Mouse (Mus musculus) erythroblast, embryonic 14.5 days (primary cell): ENCODE data around the gene Ntrk3. TPM values are rescaled to one million over a fixed set of nuclear protein-coding genes. Genes with fewer than 3 reads are reported as not detected.

Experiments
- H3K27me3 ChIP-seq: 2 replicates; pipeline ENCODE4 v1.6.1; 2012; ENCODE audit warnings: inconsistent platforms; ENCODE audit not compliant: control insufficient read depth
- H3K36me3 ChIP-seq: 2 replicates; pipeline ENCODE4 v1.6.1; 2012; ENCODE audit warnings: mild to moderate bottlenecking, inconsistent platforms; ENCODE audit not compliant: control insufficient read depth
- H3K4me1 ChIP-seq: 2 replicates; pipeline ENCODE4 v1.6.1; 2012; ENCODE audit warnings: inconsistent platforms; ENCODE audit not compliant: control insufficient read depth
- H3K4me3 ChIP-seq: replicated peaks from 2 replicates; pipeline ENCODE3; 2012; ENCODE audit warnings: moderate library complexity, mild to moderate bottlenecking, inconsistent platforms
- H3K9me3 ChIP-seq: 2 replicates; pipeline ENCODE4 v1.6.1; 2012; ENCODE audit warnings: low read length, inconsistent platforms, mixed read lengths; ENCODE audit not compliant: control insufficient read depth
- GATA1 ChIP-seq: IDR thresholded peaks from 2 replicates; pipeline ENCODE4 v1.6.1; 2012; ENCODE audit warnings: low read length, inconsistent platforms, mixed read lengths
- TAL1 ChIP-seq: IDR thresholded peaks from 3 replicates; pipeline ENCODE4 v1.6.1; 2012; ENCODE audit warnings: low read length, inconsistent platforms, mixed read lengths
- polyA plus RNA-seq: library from polyadenylated mRNA; stranded (reverse); fragments of >175 nt; gene quantifications from 2 replicates; pipeline ENCODE4 v1.2.3, GENCODE M21; 2012

Ntrk3 gene
- polyA plus RNA-seq, 1 experiment = not detected

- H3K27me3 ChIP-seq = no peaks in the 10 kb centered on the region
These were observed 239.5 kb downstream of the Ntrk3 start for GRCm38 (mm10) chr7:78498356-78498755.

GRCm38 (mm10) chr7:78497819-78498218, 240.0 kb downstream of the Ntrk3 start:
- Histone ChIP-seq H3K36me3 (no peaks in the 10 kb centered on the region), H3K27me3 (no peaks in the 10 kb centered on the region), H3K4me1 (no peaks in the 10 kb centered on the region), H3K4me3 (no peak overlapping the region), H3K9me3 (peaks cover 10% of the 10 kb centered on the region)
- TF ChIP-seq GATA1 (no peak), TAL1 (no peak)

More at GRCm38 (mm10) chr7:78498356-78498755, 239.5 kb downstream of the Ntrk3 start:
- H3K4me1 ChIP-seq = no peaks in the 10 kb centered on the region
- no peak for TF ChIP-seq TAL1
- no peak for TF ChIP-seq GATA1
- no peaks in the 10 kb centered on the region for H3K36me3 ChIP-seq
- peaks cover 10% of the 10 kb centered on the region for H3K9me3 ChIP-seq
- H3K4me3 ChIP-seq = no peak overlapping the region

- TF ChIP-seq GATA1 = no peak
- H3K4me1 ChIP-seq = no peaks in the 10 kb centered on the region
- H3K27me3 ChIP-seq = no peaks in the 10 kb centered on the region
- no peak overlapping the region for H3K4me3 ChIP-seq
- no peaks in the 10 kb centered on the region for H3K36me3 ChIP-seq
- H3K9me3 ChIP-seq = peaks cover 9% of the 10 kb centered on the region
These were observed 244.2 kb downstream of the Ntrk3 start for GRCm38 (mm10) chr7:78493591-78493990.

GRCm38 (mm10) chr7:78491176-78491575, 246.6 kb downstream of the Ntrk3 start:
- Histone ChIP-seq H3K36me3 (no peaks in the 10 kb centered on the region), H3K9me3 (peaks cover 7% of the 10 kb centered on the region), H3K4me1 (no peaks in the 10 kb centered on the region), H3K4me3 (no peak overlapping the region), H3K27me3 (no peaks in the 10 kb centered on the region)
- no peak for TF ChIP-seq GATA1
- TF ChIP-seq TAL1 = no peak

GRCm38 (mm10) chr7:78484290-78484689, 253.5 kb downstream of the Ntrk3 start:
- Histone ChIP-seq H3K9me3 (no peaks in the 10 kb centered on the region; the same call in 1 of the 2 replicates), H3K4me3 (no peak overlapping the region), H3K36me3 (no peaks in the 10 kb centered on the region), H3K4me1 (no peaks in the 10 kb centered on the region), H3K27me3 (no peaks in the 10 kb centered on the region)
- TF ChIP-seq GATA1 (no peak), TAL1 (no peak)

GRCm38 (mm10) chr7:78483729-78484128, 254.1 kb downstream of the Ntrk3 start:
- Histone ChIP-seq H3K36me3 (no peaks in the 10 kb centered on the region), H3K4me1 (no peaks in the 10 kb centered on the region), H3K27me3 (no peaks in the 10 kb centered on the region), H3K9me3 (no peaks in the 10 kb centered on the region; the same call in 1 of the 2 replicates), H3K4me3 (no peak overlapping the region)
- no peak for TF ChIP-seq GATA1
- TF ChIP-seq TAL1 = no peak

GRCm38 (mm10) chr7:78483061-78483460, 254.8 kb downstream of the Ntrk3 start:
- H3K4me1 ChIP-seq = no peaks in the 10 kb centered on the region
- no peak for TF ChIP-seq TAL1
- TF ChIP-seq GATA1 = no peak
- no peaks in the 10 kb centered on the region for H3K27me3 ChIP-seq
- H3K9me3 ChIP-seq = no peaks in the 10 kb centered on the region; the same call in 1 of the 2 replicates
- no peaks in the 10 kb centered on the region for H3K36me3 ChIP-seq
- no peak overlapping the region for H3K4me3 ChIP-seq

GRCm38 (mm10) chr7:78478881-78479280, 258.9 kb downstream of the Ntrk3 start:
- Histone ChIP-seq H3K27me3 (no peaks in the 10 kb centered on the region), H3K9me3 (no peaks in the 10 kb centered on the region), H3K4me3 (no peak overlapping the region), H3K36me3 (no peaks in the 10 kb centered on the region), H3K4me1 (no peaks in the 10 kb centered on the region)
- TF ChIP-seq TAL1 (no peak), GATA1 (no peak)

GRCm38 (mm10) chr7:78471755-78472154, 266.1 kb downstream of the Ntrk3 start:
- Histone ChIP-seq H3K9me3 (peaks cover 2% of the 10 kb centered on the region; the same call in 1 of the 2 replicates), H3K36me3 (no peaks in the 10 kb centered on the region), H3K4me1 (no peaks in the 10 kb centered on the region), H3K27me3 (no peaks in the 10 kb centered on the region), H3K4me3 (no peak overlapping the region)
- no peak for TF ChIP-seq GATA1
- TF ChIP-seq TAL1 = no peak

GRCm38 (mm10) chr7:78471270-78471669, 266.5 kb downstream of the Ntrk3 start:
- Histone ChIP-seq H3K4me3 (no peak overlapping the region), H3K36me3 (no peaks in the 10 kb centered on the region), H3K9me3 (peaks cover 2% of the 10 kb centered on the region; the same call in 1 of the 2 replicates), H3K4me1 (no peaks in the 10 kb centered on the region), H3K27me3 (no peaks in the 10 kb centered on the region)
- no peak for TF ChIP-seq TAL1
- no peak for TF ChIP-seq GATA1
